Mouse (Mus musculus): ENCODE data around the gene Tfe3.
"Not testable (repeated sequence)": the region's sequence is repeated elsewhere in the genome, so short reads cannot be mapped to it uniquely, and the experiment has no call there.

The Tfe3 gene

DNA sequence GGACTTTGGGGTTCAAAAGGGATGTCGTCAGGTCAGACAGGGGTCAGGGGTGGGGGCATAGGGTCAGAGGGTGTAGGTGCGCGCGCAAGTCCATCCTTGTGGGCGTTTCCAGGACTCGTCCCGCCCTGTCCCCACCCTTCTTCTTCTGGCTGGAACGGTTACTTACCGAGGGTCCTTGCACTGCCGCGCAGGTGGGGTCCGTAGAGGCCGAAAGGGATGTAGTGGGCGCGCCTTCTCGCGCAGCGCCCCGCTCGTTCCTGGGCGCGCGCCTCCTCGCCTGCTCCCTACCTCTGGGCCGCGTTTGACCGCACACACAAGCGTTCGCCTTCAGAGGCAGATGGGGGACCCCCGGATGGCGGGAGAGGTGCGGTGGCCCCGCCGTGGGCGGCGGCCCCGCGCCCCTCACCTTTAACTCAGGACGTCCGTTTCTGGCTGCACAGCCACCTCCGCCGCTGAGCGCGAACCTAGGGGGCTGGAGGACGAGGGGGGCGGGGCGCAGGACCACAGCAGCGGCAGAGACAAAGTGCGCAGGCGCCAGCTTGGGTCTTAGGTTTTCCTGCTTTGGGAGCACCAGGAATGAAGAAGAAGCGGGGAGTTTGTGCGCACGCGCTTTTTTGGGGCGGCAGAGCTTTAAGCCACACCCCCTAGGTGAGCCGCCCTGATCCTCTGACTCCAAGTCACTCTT lies 11.8 kb upstream of the Tfe3 start, which contains the start of gene Ccdc120:
Ccdc120 (minus strand) TSS at position 474 of the 685 bp plus-strand sequence.
- in situ Hi-C loops (cut with MboI, MseI) = no loop called here

DNA sequence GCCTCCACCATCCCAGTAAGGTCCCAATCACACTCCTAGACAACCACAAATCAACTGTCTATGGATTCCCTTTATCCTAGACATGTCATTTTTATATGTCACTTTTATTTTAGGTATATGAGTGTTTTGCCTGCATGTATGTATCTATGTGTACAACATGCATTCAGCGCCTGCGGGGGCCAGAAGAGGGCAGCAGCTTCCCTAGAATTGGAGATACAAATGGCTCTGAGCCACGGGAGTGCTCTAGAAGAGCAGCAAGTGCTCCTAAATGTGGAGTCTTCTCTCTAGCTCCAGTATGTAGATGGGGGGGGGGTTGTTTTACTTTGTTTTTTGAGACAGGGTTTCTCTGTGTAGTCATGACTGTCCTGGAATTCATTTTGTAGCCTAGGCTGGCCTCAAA lies 8.7 kb upstream of the Tfe3 start:
- in situ Hi-C loops (cut with MboI, MseI) = not testable (repeated sequence)

DNA sequence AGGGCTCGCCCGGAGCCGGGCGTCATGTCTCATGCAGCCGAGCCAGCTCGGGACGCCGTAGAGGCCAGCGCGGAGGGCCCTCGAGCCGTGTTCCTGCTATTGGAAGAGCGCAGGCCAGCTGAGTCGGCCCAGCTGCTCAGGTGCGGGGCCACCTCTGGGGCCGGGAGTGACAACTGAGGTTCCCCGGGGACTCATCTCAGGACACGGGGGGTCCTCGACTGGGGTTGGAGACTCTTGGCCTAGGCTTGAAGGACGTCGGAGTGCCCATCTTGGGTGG lies 499 bp downstream of the Tfe3 start:
- in situ Hi-C loops (cut with MboI, MseI) = no loop called here

DNA sequence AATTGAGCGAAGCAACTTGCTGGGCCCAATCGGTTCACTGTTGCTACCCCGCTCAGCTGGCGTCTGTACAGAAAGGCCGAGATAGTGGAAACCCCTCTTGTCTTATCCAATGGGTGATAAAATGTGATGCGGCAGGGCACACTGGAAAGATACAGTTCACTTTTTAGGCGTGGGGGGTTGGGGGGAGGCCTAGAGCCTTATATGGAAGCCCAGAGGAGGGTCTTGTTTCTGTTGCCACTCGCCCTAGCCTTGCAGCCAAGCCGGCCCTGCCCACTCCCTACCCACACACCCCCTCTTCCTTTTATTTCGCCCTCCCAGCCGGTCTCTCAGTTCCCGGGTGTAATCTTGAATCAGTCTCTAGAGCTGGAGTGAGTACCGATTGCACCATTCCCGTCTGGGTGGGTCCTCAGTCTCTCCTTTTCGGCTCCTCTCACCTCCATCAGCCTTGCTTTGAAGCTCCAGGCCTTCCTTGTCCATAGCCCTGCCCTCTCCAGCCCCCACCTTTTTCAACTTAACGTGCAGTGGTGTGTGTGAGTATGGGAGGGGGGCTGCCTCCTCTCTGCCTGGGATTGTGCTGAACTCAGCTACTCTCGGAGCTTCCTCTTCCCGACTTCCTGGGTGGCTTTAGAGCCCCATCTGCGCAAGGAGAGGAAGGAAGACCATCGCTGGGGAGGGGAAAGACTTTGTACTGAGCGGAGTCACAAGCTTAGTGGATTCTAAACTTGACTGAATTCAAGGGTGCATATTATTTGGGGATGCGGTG lies 1.5 kb downstream of the Tfe3 start:
- in situ Hi-C loops (cut with MboI, MseI) = no loop called here

DNA sequence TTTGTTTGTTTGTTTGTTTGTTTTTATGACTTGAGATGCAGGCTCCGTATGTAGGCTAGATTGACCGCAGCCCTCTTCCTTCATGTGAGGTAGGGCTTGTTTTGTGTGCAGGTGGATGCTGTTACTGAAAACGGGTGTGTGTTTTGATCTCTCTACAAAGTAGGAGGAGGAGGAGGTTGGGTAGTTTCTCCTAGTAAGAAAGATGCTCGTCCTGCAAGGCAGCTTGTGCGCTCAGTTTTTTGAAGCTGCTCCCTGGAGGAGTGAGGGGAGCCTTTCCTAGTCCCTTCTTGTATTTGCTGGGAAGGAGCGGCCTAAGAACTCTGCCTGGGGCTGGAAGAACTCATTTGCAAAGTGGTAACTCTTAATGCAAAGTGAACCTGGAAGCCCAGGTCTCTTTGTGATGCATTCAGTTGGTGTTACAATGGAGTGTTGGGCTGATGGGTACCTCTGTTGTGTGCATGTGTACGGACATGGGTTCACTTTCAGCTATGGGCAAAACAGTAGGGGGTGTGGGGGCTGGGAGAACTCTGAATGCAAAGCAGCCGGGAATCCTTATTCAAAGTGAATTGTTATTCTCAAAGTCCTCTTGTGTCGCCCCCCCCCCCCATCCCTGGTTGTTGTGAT lies 2.4 kb downstream of the Tfe3 start:
- in situ Hi-C loops (cut with MboI, MseI) = no loop called here

DNA sequence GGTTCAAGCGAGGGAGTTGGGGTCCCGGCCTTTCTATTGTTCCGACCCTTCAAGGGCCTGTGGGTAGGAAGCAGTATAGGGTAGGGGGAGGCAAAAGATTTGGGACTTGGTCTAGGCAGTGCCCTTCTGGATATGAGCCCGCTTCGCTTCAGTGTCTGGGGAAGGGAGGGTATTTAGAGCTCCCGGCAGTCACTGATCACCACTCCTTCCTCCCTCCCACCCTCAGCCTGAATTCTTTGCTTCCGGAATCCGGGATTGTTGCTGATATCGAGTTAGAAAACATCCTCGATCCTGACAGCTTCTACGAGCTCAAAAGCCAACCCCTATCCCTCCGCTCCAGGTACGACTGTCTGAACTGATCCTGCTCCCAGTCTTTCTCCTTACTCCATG lies 2.9 kb downstream of the Tfe3 start:
- in situ Hi-C loops (cut with MboI, MseI) = no loop called here

DNA sequence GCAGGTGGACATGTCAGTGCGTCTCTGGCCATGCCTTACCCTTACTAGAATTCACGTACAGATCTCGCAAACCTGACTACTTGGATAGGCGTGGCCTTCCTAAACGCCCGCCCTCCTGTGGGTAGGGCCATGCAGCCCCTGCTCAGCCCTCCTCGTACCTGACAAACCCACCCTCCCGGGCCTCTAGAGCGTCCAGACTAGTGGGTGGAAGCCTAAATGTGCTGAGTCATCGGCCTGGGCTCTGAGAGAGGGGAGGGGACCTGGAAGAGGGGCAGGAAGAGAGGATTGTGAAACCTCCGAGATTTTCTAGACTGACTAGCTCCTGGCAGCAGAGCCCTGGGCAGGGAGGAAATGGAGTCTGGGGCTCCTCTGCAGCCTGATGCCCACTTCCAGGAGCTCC lies 3.4 kb downstream of the Tfe3 start:
- in situ Hi-C loops (cut with MboI, MseI) = no loop called here

DNA sequence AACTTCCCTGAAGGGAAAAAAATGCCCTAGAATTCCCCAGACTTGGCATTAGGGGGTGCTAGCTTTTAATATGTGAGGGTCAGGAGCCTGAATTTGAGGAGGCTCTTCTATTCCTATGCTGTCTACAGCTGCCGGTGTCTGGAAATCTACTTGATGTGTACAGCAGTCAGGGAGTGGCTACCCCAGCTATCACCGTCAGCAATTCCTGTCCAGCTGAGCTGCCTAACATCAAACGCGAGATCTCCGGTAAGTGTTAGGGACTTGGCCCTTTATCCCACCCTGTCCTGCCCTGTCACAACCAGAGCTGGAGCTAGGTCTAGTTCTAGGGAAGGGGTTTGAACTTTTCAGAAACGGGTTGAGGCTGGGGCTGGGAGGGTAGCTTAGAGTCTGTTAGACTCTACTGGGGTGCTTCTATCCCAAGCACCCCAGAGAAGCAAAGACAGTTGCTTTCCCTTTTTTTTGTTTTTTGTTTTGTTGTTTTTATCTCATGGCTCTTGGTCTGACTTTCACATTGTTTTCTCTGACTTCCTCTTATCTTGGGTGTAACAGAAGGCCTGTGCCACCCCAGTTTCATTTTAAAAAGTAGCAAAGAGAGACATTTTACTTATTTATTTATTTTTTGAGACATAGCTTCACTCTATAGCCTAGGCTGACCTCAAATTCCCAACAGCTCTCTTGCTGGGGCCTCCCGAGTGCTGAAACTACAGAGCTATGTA lies 7.1 kb downstream of the Tfe3 start:
- in situ Hi-C loops (cut with MboI, MseI) = no loop called here

DNA sequence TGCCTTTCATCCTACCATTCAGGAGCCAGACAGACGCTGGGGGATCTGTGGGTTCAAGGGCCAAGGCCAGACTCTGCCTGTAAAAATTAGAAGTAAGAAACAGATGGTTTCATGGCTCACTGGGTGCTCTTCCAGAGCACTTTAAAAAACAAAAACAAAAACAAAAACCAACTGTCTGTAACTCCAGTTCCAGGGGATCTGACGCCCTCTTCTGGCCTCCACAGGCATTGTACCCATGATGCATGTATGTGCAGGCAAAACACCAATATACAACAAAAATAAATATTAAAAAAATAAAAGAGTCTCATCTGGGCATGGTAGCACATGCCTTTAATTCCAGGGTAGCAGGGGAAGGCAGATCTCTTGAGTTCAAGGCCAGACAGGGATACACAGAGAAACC lies 10.4 kb downstream of the Tfe3 start:
- in situ Hi-C loops (cut with MboI, MseI) = no loop called here

DNA sequence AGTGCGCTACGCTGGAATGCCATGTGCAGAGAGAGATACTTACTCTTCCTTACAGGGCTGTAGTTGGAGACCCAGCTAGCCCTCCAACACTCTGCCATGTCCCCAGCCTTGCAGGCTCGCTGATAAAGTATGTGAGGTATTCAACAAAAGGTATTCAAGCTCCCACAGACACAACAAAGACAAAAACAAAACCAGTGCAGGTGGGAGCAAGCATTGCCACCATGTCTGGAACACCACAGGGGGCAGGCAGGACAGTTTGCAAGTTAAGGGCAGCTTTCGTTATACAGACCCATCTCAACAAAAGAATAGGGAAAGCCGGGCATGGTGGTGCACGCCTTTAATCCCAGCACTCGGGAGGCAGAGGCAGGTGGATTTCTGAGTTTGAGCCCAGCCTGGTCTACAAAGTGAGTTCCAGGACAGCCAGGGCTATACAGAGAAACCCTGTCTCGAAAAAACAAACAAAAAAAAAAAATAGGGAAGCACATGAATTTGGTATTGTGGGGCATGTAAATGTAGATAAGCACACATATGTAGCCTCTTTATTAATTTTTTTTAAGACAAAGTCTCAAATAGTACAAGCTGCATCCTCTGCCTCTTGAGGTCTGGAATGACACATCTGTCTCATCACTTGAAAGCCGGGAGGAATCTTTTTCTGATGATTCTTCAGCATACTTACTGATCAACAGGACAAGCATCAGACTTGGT lies 13.3 kb downstream of the Tfe3 start:
- in situ Hi-C loops (cut with MboI, MseI) = no loop called here

DNA sequence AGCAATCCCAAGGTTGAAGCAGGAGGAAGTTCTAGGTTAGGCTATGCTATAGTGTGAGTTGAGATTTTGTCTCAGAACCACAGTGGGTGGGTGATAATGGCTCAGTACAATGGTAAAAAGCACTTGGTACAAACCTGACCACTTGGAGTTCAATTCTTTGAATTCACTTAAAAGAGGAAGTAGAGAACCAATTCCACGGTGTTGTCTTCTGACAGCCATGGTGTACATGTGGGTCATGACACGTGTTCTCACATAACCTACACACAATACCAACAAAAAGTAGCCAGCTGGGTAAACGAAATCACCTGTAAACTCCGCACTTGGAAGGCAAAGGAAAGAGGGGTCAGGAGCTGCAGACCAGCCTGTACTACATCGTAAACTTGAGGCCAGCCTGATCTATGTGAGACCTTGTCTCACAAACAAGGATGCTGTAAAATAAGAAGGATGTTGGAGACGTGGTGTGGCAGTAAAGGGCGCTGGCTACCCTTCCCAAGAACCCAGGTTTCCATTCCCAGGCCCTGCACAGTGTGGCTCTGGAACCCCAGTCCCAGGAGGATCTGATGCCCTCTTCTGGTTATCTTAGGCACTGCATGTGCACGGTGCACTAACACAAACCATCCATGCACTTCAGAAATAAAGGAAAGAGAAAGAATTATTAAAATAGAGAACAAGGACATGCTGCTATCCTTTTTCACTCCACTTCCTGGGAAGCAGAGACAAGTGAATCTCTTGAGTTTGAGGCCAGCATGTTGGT lies 14.1 kb downstream of the Tfe3 start:
- in situ Hi-C loops (cut with MboI, MseI) = no loop called here

DNA sequence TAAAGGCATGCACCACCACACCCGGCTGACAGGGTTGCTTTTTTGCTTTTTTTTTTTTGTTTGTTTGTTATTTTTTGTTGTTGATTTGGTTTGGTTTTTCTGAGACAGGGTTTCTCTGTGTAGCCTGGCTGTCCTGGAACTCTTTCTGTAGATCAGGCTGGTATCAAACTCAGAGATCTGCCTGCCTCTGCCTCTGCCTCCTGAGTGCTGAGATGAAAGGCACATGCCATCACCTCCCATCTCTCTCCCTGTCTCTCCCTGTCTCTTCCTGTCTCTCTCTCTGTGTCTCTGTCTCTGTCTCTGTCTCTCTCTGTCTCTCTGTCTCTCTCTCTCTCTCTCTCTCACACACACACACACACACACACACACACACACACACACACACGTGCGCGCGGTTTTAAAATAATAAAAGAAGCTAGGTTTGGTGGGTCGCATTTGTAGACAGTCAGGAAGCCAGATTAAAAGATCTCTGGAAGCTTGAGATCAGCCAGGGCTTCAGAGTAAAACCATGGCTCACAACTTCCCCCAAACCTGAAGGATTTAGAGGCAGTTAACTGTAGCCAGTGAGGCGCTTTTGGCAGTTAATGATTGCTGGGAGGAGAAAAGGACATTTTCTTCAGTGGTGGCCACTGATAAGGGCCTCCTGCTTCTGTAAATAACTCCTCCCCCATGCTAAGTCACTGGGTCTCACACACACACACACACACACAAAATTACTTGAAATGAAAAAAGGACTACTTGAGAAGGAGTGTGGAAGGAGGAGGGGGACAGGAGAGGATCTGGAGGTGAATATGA lies 16.3 kb downstream of the Tfe3 start:
- in situ Hi-C loops (cut with MboI, MseI) = no loop called here

DNA sequence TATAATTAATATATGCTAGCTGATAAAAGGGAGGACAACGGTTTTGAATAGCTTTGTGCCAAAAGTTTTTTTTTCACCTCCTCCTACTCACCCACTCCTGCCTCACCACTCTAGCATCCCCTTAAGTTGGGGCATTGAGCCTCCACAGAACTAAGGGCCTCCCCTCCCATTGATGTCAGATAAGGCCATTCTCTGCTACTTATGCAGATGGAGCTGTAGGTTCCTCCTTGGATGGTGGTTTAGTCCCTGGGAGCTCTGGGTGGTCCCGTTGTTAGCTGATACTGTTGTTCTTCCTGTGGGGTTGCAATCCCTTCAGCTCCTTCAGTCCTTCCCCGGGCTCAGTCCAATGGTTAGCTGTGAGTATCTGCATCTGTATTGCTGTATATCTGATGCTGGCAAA lies 16.9 kb downstream of the Tfe3 start:
- in situ Hi-C loops (cut with MboI, MseI) = no loop called here

DNA sequence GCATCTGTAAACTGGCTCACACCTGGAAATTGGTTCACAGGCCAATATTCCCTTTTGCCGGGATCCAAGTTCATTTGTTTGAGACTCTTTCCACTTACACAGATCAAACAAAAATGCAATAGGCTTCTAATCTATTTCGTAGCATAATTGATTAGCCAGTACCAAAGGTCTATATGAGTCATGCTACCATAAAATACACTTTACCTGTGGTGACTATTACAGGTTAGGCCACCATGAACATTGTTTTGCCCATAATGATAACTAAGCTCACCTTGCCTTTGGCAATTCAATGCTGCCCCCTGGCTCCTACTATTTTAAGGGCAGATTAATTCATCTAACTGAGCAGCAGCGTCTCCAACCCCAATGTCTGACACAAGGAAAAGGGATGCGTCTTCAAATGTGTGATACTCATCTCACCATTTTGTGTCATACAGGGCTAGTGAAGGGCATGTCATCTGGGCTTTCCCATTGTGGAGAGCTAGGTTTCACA lies 20.3 kb downstream of the Tfe3 start:
- in situ Hi-C loops (cut with MboI, MseI) = no loop called here

DNA sequence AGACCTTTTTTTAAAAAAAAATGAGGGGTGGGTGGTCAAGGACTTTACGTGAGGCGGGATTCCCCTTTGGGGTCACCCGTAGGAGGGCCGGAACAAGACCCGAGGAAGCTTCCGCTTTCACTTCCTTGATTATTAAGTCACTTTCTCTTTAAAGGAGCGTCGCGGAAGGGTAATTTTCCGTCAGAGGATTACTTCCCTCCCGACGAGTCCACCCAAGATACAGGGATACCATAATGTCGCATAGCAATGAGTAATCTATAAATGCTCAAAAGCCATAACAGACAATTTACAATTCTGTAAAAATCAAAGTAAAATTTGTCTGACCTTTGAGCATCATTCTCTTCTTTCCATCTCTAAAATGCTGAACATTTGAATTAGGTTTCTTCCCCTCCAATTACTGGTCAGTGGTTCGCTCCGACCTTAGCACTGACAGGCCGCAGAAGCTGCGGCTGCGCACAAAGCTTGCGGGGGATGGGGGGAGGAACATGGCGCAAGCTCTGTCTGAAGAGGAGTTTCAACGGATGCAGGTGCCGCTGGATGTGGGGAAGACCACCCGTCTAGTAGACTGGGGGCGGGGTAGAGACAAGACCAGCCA lies 27.3 kb downstream of the Tfe3 start, which contains the start of gene Gripap1:
Gripap1 (plus strand) TSS at position 224 of the 595 bp plus-strand sequence.
- in situ Hi-C loops (cut with MboI, MseI) = no loop called here

DNA sequence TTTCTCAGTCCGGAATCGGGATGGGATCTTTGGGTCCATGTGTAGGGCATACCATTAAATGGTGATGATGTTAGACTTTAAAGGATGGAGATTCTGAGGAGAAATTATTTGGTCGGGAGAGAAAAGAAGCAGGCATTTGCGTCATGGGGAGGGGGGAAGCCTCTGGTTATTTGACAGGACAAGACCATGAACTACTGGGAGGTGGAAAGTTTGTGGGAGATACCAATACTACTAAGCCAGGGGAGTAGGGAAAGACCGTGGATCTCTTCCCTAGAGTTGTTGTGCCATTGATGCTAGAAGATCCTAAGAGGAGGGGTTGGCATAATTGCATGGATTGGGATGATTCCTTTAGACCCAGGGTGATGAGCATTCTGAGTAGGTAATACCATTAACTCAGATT lies 27.9 kb downstream of the Tfe3 start:
- in situ Hi-C loops (cut with MboI, MseI) = no loop called here

DNA sequence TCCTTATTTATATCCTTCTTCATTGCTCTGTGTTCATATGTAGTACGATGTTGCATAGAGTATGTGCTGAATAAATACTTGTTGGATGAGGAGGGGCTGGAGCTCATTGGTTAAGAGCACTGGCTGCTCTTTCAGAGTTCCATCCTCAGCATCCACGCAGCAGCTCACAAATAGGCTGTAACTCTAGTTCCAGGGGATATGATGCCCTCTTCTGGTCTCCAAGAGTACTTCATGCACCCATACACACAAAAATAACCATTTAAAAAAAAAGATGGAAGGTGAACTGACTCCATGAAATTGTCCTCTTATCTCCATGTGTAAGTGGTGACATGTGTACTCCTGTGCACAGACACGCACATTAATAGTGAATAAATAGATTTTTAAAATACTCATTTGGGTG lies 31.0 kb downstream of the Tfe3 start:
- in situ Hi-C loops (cut with MboI, MseI) = no loop called here

DNA sequence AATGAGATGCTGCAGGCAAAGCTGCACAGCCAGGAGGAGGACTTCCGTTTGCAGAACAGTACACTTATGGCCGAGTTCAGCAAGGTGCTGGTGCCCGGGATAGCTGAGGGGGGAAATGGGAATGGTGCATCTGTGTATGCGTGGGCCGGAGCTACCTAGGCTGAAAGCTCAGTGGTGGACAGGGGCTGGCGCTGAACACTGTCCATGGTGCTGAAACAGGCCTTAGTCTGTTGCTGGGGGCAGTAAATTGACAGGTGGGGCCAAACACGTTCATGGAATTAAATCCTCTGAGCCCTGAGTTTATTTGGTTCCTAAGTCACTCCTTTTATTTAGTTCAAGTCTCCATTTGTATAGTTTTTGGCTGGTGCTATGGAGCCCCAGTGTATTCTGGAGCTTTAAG lies 32.7 kb downstream of the Tfe3 start:
- in situ Hi-C loops (cut with MboI, MseI) = no loop called here

DNA sequence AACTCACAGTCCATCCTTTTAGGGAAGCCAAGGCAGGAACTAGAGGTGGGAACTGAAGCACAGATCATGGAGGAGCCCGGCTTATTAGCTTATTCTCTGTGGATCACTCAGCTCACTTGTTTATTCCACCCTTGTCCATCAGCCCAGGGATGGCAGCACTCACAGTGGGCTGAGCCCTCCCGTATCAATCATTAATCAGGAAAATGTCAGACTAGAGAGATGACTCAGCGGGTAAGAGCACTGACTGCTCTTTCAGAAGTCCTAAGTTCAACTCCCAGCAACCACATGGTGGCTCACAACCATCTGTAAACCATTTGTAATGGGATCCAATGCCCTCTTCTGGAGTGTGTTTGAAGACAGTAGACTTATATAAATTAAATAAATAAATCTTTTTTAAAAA lies 35.0 kb downstream of the Tfe3 start:
- in situ Hi-C loops (cut with MboI, MseI) = no loop called here

DNA sequence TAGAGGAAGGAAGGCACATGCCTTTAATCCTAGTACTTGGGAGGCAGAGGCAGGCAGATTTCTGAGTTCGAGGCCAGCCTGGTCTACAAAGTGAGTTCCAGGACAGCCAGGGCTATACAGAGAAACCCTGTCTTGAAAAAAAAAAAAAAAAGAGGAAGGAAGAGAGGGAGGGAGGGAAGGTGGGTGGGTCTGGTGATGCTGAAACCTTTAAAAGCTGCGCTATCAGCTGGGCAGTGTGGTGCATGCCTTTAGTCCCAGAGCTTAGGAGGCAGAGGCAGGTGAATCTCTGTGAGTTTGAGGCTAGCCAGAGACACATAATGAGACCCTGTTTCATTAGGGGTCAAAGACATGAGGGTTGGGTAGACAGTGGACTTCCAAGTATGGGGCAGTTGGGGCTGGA lies 39.8 kb downstream of the Tfe3 start:
- in situ Hi-C loops (cut with MboI, MseI) = not testable (repeated sequence)

Data from T-helper 17 cell (primary cell).